Mouse (Mus musculus): ENCODE data around the gene Zbtb16. TPM values are rescaled to one million over a fixed set of nuclear protein-coding genes. Genes with fewer than 3 reads are reported as not detected.

Zbtb16 gene
- polyA plus RNA-seq, 1 experiment from 2014 or later, result 6.0 TPM

DNA sequence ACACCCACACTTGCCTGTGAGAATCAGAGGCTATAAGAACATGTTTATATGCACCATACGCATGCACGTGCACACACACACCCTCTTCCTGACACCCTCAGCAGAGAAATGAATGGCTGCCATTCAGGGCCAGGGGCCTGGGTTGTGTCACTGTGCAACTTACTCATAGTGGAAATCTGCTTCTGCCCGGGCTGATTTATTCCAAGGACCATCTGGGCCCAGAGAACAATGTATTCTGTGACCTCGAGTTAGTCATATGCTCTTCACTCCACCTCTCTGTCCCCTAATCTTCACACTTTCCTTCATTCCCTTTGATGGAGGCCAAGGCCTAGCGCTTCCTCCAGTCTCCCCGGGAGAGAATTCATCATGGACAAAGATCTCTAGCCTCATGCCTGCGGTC is 150.3 kb downstream of the Zbtb16 start:
- DNase-seq (no peak), ATAC-seq (ENCODE audit: low FRiP score, low TSS enrichment) (no peak)
- peaks cover 16% of the 10 kb centered on the region; the same call in 1 of the 2 replicates for H3K4me1 ChIP-seq (ENCODE audit: control insufficient read depth, insufficient read depth, low read length)
- H3K36me3 ChIP-seq (ENCODE audit: control insufficient read depth, insufficient read depth, low read length), result no peaks in the 10 kb centered on the region
- H3K9ac ChIP-seq (replicated peaks; ENCODE audit: low read length), result no peak overlapping the region
- H3K4me2 ChIP-seq (ENCODE audit: low read length), result no peak overlapping the region
- H3K4me3 ChIP-seq (replicated peaks; ENCODE audit: low read depth, low read length), result no peak overlapping the region
- no peak overlapping the region for H3K27ac ChIP-seq (replicated peaks; ENCODE audit: low read depth, low read length)
- no peaks in the 10 kb centered on the region for H3K9me3 ChIP-seq (ENCODE audit: control insufficient read depth, low read length)
- no peaks in the 10 kb centered on the region for H3K27me3 ChIP-seq (ENCODE audit: control insufficient read depth, insufficient read depth, low read length)
- 65% methylated on average over 7 of the region's 7 CpGs for WGBS

DNA sequence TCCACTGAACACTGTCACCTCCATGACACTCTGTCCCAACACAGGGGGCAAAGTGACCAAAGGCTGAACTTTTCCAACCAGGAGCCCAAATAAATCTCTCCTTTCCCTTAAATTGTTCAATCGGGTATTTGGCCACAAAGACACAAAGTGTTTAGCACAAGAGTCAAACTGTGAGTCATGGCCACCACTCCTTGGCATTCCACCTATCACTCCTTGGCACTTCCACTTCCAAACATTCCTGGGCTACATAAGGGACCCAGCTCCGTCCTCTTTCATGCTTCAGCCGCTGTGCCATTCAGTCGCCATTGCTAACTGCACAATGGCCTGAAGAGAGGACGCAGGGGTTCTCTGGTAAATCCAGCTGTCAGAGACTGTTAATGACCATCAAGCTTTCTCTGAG is 151.9 kb downstream of the Zbtb16 start:
- Histone ChIP-seq H3K4me1 (ENCODE audit: control insufficient read depth, insufficient read depth, low read length) (peaks cover 20% of the 10 kb centered on the region), H3K36me3 (ENCODE audit: control insufficient read depth, insufficient read depth, low read length) (no peaks in the 10 kb centered on the region), H3K4me2 (ENCODE audit: low read length) (no peak overlapping the region), H3K4me3 (replicated peaks; ENCODE audit: low read depth, low read length) (no peak overlapping the region), H3K27ac (replicated peaks; ENCODE audit: low read depth, low read length) (no peak overlapping the region), H3K9ac (replicated peaks; ENCODE audit: low read length) (no peak overlapping the region), H3K9me3 (ENCODE audit: control insufficient read depth, low read length) (no peaks in the 10 kb centered on the region), H3K27me3 (ENCODE audit: control insufficient read depth, insufficient read depth, low read length) (no peaks in the 10 kb centered on the region)
- no peak for ATAC-seq (ENCODE audit: low FRiP score, low TSS enrichment)
- DNase-seq, result no peak
- whole genome bisulfite sequencing, result 50% methylated on average over 5 of the region's 5 CpGs

DNA sequence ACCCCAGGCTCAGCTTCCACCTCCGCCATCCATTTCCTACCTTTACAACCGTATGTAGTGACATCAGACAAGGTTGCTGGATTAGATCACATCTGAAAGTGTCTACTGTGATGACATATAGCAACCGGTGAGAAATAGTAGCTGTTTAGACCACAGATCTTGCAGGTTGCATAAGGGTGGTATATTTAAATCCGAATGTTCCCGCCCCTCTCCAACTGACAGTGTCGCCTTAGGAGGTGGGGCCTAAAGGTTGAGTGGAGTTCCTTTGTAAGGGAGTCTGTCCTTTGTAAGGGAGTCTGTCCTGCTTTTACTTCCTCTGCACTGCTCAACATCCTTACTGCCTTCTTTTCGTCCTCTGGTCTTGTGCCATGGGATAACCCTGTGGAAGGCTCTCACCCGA is 154.8 kb downstream of the Zbtb16 start:
- H3K9ac ChIP-seq (replicated peaks; ENCODE audit: low read length), result no peak overlapping the region
- no peak overlapping the region for H3K27ac ChIP-seq (replicated peaks; ENCODE audit: low read depth, low read length)
- WGBS, result 89% methylated on average over 8 of the region's 8 CpGs
- H3K4me2 ChIP-seq (ENCODE audit: low read length), result no peak overlapping the region
- no peaks in the 10 kb centered on the region for H3K27me3 ChIP-seq (ENCODE audit: control insufficient read depth, insufficient read depth, low read length)
- no peak overlapping the region for H3K4me3 ChIP-seq (replicated peaks; ENCODE audit: low read depth, low read length)
- ATAC-seq (ENCODE audit: low FRiP score, low TSS enrichment) (no peak), DNase-seq (no peak)
- no peaks in the 10 kb centered on the region for H3K36me3 ChIP-seq (ENCODE audit: control insufficient read depth, insufficient read depth, low read length)
- H3K9me3 ChIP-seq (ENCODE audit: control insufficient read depth, low read length), result no peaks in the 10 kb centered on the region
- peaks cover 42% of the 10 kb centered on the region for H3K4me1 ChIP-seq (ENCODE audit: control insufficient read depth, insufficient read depth, low read length)

DNA sequence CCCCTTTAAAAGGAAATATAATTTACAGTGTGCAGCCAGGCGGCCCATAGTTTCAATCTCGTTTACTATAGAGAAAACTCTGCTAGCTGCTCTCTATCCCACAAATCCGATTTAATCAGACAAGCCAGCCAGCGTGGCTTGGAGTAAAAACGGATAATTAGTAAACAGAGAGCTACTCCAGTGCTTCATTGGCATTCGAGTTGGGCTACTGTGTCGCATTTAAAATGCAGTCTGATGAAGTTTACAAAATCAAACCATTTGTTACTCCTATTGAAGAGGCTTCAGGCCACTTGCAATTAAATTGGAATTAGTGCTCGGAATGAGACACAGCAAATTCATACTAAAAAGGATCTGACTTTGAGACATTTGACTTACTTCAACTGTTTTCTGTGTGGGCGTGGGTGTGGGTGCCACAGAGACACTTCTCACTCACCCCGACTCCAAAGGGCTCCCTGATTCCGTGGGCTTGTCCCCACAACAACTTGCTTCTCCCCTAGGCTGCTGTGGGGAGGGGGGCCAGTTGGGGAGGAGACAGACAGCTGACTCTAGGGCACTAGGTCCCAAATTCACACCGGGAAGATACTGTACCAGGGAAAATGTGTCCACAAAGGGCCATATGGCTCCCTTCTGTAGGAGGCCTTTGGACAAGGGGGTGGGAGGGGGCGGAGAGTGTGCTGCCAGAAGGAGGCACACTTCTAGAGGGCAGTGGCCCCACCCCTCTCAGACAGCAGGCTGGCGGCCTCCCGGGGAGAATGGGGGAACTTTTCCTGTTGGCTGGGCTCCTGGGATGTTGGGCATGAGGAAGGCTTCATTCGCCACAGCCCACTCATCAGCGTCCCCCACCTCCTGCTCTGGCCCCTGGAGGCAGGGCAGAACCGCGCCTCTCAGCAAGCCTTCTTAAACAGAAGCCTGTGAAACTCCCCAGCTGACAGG is 157.3 kb downstream of the Zbtb16 start:
- WGBS, result 5% methylated on average over 19 of the region's 19 CpGs
- Histone ChIP-seq H3K9ac (replicated peaks; ENCODE audit: low read length) (no peak overlapping the region), H3K4me2 (ENCODE audit: low read length) (peak overlapping the region; percentile 33), H3K4me1 (ENCODE audit: control insufficient read depth, insufficient read depth, low read length) (peaks cover 54% of the 10 kb centered on the region), H3K27ac (replicated peaks; ENCODE audit: low read depth, low read length) (peak overlapping the region; percentile 83), H3K9me3 (ENCODE audit: control insufficient read depth, low read length) (no peaks in the 10 kb centered on the region), H3K4me3 (replicated peaks; ENCODE audit: low read depth, low read length) (no peak overlapping the region), H3K36me3 (ENCODE audit: control insufficient read depth, insufficient read depth, low read length) (no peaks in the 10 kb centered on the region), H3K27me3 (ENCODE audit: control insufficient read depth, insufficient read depth, low read length) (no peaks in the 10 kb centered on the region)
- DNase-seq (peak; percentile 77), ATAC-seq (ENCODE audit: low FRiP score, low TSS enrichment) (peak; percentile 61)

DNA sequence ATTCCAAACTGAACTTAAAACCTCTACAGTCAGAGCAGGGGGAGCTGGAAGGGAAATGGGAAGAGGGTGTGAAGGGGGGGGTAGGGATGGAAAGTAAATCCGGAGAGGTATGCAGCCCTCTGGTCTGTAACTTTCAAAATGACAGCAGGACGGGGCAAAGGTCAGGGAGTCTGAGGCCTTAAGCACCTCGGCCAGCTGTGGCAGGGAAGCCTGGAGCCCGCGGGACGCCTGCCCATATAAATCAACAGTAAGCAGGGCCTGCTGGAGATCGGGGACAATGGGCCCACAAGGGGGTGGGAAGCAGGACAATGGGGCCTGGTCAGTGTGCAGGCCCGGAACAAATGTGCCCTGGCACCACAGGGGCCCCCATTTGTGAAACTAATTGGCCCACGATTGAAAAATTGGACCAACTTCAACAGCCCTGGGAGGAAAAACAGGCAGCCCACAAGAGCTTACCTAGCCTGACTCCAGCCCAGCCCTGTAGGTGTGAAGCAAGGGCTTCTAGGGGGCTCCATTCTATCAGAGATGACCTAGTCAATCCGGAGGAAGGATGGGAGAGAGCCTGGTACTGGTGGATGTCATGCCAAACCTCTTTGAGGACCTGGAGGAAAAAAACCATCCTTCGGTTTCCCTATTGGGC is 160.8 kb downstream of the Zbtb16 start:
- Histone ChIP-seq H3K4me2 (ENCODE audit: low read length) (no peak overlapping the region), H3K27ac (replicated peaks; ENCODE audit: low read depth, low read length) (no peak overlapping the region), H3K4me3 (replicated peaks; ENCODE audit: low read depth, low read length) (no peak overlapping the region), H3K36me3 (ENCODE audit: control insufficient read depth, insufficient read depth, low read length) (no peaks in the 10 kb centered on the region), H3K9ac (replicated peaks; ENCODE audit: low read length) (no peak overlapping the region), H3K4me1 (ENCODE audit: control insufficient read depth, insufficient read depth, low read length) (peaks cover 63% of the 10 kb centered on the region), H3K9me3 (ENCODE audit: control insufficient read depth, low read length) (no peaks in the 10 kb centered on the region), H3K27me3 (ENCODE audit: control insufficient read depth, insufficient read depth, low read length) (no peaks in the 10 kb centered on the region)
- ATAC-seq (ENCODE audit: low FRiP score, low TSS enrichment), result peak; percentile 66; the same call in 1 of the 2 replicates
- WGBS, result 9% methylated on average over 11 of the region's 11 CpGs
- no peak for DNase-seq

DNA sequence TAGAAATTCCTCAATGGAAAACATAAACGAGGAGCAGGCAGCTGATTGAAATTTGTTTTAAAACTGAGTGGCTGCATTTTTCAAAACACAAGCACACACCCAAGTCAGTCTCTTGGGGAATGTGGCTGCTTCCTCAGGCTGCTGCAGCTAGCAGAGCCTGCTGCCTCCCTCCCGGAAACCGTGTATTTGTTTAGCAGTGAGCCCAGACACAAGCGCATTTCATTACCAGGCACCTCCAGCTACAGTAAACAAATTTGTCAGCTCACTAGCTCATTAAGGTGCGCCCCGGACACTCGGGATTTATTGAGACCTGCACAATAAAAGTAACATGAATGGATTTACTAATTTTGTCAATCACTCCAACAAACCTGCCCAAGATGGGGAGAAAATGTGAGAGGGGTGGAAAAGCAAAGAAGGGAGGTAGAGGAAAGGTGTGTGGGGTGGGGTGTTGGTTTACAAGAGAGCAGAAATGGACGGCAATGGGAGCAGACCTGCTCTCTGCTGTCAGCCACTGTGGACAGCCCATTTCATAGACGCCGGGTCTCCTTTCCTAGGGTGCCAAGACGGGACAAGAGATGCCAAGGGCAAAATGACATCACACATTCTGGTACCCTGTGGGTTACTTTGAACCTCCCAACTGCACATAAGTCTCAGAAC is 161.5 kb downstream of the Zbtb16 start:
- Histone ChIP-seq H3K27me3 (ENCODE audit: control insufficient read depth, insufficient read depth, low read length) (no peaks in the 10 kb centered on the region), H3K36me3 (ENCODE audit: control insufficient read depth, insufficient read depth, low read length) (no peaks in the 10 kb centered on the region), H3K9me3 (ENCODE audit: control insufficient read depth, low read length) (no peaks in the 10 kb centered on the region), H3K4me1 (ENCODE audit: control insufficient read depth, insufficient read depth, low read length) (peaks cover 69% of the 10 kb centered on the region), H3K27ac (replicated peaks; ENCODE audit: low read depth, low read length) (no peak overlapping the region), H3K4me3 (replicated peaks; ENCODE audit: low read depth, low read length) (no peak overlapping the region), H3K9ac (replicated peaks; ENCODE audit: low read length) (no peak overlapping the region), H3K4me2 (ENCODE audit: low read length) (no peak overlapping the region)
- 9% methylated on average over 11 of the region's 11 CpGs for WGBS
- ATAC-seq (ENCODE audit: low FRiP score, low TSS enrichment) (no peak), DNase-seq (peak; percentile 74)

DNA sequence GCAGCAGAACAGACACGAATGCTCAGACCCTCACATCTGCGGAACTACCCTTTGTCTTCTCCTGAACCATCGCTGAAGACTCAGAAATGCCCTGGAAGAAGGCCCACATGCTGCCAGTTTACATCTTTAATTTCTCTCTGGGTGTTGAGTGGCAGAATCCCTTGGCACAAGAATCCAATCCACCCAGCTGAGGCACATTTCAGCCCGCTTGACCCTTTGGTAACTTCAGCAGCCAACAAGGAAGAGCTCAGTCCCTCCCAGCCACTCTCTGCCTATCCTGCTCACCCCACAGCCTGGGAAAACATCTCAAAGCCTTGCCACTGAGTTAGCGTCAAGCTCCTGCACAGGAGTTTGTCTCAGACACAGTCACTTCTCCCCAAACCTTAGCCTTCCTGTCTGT is 162.2 kb downstream of the Zbtb16 start:
- Histone ChIP-seq H3K9me3 (ENCODE audit: control insufficient read depth, low read length) (no peaks in the 10 kb centered on the region), H3K27ac (replicated peaks; ENCODE audit: low read depth, low read length) (peak overlapping the region; percentile 52; the same call in 1 of the 2 replicates), H3K9ac (replicated peaks; ENCODE audit: low read length) (no peak overlapping the region), H3K4me2 (ENCODE audit: low read length) (no peak overlapping the region), H3K4me3 (replicated peaks; ENCODE audit: low read depth, low read length) (no peak overlapping the region), H3K4me1 (ENCODE audit: control insufficient read depth, insufficient read depth, low read length) (peaks cover 62% of the 10 kb centered on the region), H3K27me3 (ENCODE audit: control insufficient read depth, insufficient read depth, low read length) (no peaks in the 10 kb centered on the region), H3K36me3 (ENCODE audit: control insufficient read depth, insufficient read depth, low read length) (no peaks in the 10 kb centered on the region)
- 23% methylated on average over 5 of the region's 5 CpGs for WGBS
- DNase-seq, result no peak
- no peak for ATAC-seq (ENCODE audit: low FRiP score, low TSS enrichment)

DNA sequence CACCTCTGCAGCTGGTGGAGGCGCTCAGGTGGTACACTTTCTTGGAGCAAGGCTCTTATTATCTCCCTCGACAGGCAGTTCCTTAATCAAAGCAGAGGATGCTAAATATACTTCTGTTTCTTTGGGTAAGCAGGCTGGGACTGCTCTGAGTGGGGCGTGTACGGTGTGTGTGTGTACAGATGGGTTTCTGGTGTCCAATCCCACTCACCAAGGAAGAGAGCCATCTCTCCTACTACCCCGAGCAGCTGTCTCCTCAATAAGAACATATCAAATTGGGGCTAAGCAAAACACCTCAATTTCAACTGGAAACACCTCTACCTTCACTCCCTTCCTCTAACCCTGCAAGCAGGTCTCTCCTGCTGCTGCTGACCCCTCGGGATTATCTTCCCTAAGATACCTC is 162.8 kb downstream of the Zbtb16 start:
- Histone ChIP-seq H3K4me3 (replicated peaks; ENCODE audit: low read depth, low read length) (no peak overlapping the region), H3K9me3 (ENCODE audit: control insufficient read depth, low read length) (no peaks in the 10 kb centered on the region), H3K27me3 (ENCODE audit: control insufficient read depth, insufficient read depth, low read length) (no peaks in the 10 kb centered on the region), H3K4me1 (ENCODE audit: control insufficient read depth, insufficient read depth, low read length) (peaks cover 56% of the 10 kb centered on the region), H3K27ac (replicated peaks; ENCODE audit: low read depth, low read length) (0 out of 2 replicates have a peak overlapping the region, but pooled peaks have one; percentile 52), H3K36me3 (ENCODE audit: control insufficient read depth, insufficient read depth, low read length) (no peaks in the 10 kb centered on the region), H3K9ac (replicated peaks; ENCODE audit: low read length) (no peak overlapping the region), H3K4me2 (ENCODE audit: low read length) (no peak overlapping the region)
- DNase-seq (no peak), ATAC-seq (ENCODE audit: low FRiP score, low TSS enrichment) (no peak)
- 66% methylated on average over 6 of the region's 6 CpGs for WGBS
